Mouse (Mus musculus) MEL (cell line): ENCODE data around the gene Lrp6. TPM values are rescaled to one million over a fixed set of nuclear protein-coding genes. Genes with fewer than 3 reads are reported as not detected.

Experiments
- DNase-seq: peaks from one replicate; pipeline ENCODE4 v3.0.0; 2011; ENCODE audit warnings: low read depth, low spot score
- H3K27ac ChIP-seq: 2 replicates; pipeline ENCODE4 v1.5.1; 2012; ENCODE audit warnings: low read depth, mild to moderate bottlenecking, control low read depth, low read length, moderate library complexity; ENCODE audit not compliant: control insufficient read depth
- H3K27me3 ChIP-seq, 2 experiments: fragments of 150-350 bp in 1 of 2; sonication (generic) in 1 of 2; 2 replicates each; pipeline ENCODE4 v1.6.1; 2012; ENCODE audit warnings: low read length in 2 of 2, mild to moderate bottlenecking in 2 of 2, improper control_type of control experiment in 1 of 2, moderate library complexity in 1 of 2; ENCODE audit not compliant: insufficient read depth in 2 of 2, control insufficient read depth in 1 of 2
- H3K36me3 ChIP-seq, 2 experiments: 2 replicates each; pipeline ENCODE4 v1.6.1; 2012 to 2014; ENCODE audit warnings: low read length in 2 of 2, improper control_type of control experiment in 1 of 2, inconsistent platforms in 1 of 2, mild to moderate bottlenecking in 1 of 2; ENCODE audit not compliant: insufficient read depth in 2 of 2, control insufficient read depth in 1 of 2
- H3K4me1 ChIP-seq, 2 experiments: fragments of 150-350 bp in 1 of 2; sonication (generic) in 1 of 2; 2 replicates each; pipeline ENCODE4 v1.6.1; 2012; ENCODE audit warnings: low read length in 2 of 2, improper control_type of control experiment in 1 of 2, mild to moderate bottlenecking in 1 of 2; ENCODE audit not compliant: insufficient read depth in 2 of 2, control insufficient read depth in 1 of 2
- H3K4me3 ChIP-seq, 2 experiments: fragments of 150-350 bp in 1 of 2; sonication (generic) in 1 of 2; 2 replicates each; pipeline ENCODE4 v1.5.1; 2012; ENCODE audit warnings: low read depth in 2 of 2, low read length in 2 of 2, mild to moderate bottlenecking in 2 of 2, moderate library complexity in 2 of 2, control low read depth in 1 of 2, improper control_type of control experiment in 1 of 2; ENCODE audit not compliant: control insufficient read depth in 1 of 2, insufficient read depth in 1 of 2
- H3K79me2 ChIP-seq: 2 replicates; pipeline ENCODE4 v1.6.1; 2012; ENCODE audit warnings: mild to moderate bottlenecking, low read length, moderate library complexity; ENCODE audit not compliant: control insufficient read depth, poor library complexity, insufficient read depth
- H3K9ac ChIP-seq: 2 replicates; pipeline ENCODE4 v1.6.1; 2012; ENCODE audit warnings: low read depth, mild to moderate bottlenecking, control low read depth, low read length, moderate library complexity; ENCODE audit not compliant: control insufficient read depth, poor library complexity, severe bottlenecking
- H3K9me3 ChIP-seq: fragments of 150-350 bp; sonication (generic); replicated peaks from 2 replicates; pipeline ENCODE4 v1.6.1; 2012; ENCODE audit warnings: mild to moderate bottlenecking, low read length, improper control_type of control experiment, moderate library complexity; ENCODE audit not compliant: insufficient read depth
- CHD2 ChIP-seq: IDR thresholded peaks from 2 replicates; pipeline ENCODE4 v1.6.1; 2011; ENCODE audit warnings: low read length, improper control_type of control experiment
- E2F4 ChIP-seq: IDR thresholded peaks from 2 replicates; pipeline ENCODE4 v1.6.1; 2011; ENCODE audit warnings: low read depth, low read length, improper control_type of control experiment, borderline replicate concordance
- ELF1 ChIP-seq: IDR thresholded peaks from 2 replicates; pipeline ENCODE4 v1.6.1; 2014; ENCODE audit warnings: low read depth, mild to moderate bottlenecking, inconsistent platforms, low read length, improper control_type of control experiment, moderate library complexity
- JUND ChIP-seq: IDR thresholded peaks from 2 replicates; pipeline ENCODE4 v1.6.1; 2011; ENCODE audit warnings: low read depth, mild to moderate bottlenecking, improper control_type of control experiment, low read length
- MAFK ChIP-seq: IDR thresholded peaks from 2 replicates; pipeline ENCODE4 v1.6.1; 2011; ENCODE audit warnings: low read depth, mild to moderate bottlenecking, low read length, improper control_type of control experiment, borderline replicate concordance
- MEF2A ChIP-seq: IDR thresholded peaks from 2 replicates; pipeline ENCODE4 v1.6.1; 2014; ENCODE audit warnings: low read depth, mild to moderate bottlenecking, inconsistent platforms, low read length, improper control_type of control experiment; ENCODE audit not compliant: poor library complexity, insufficient replicate concordance, severe bottlenecking; ENCODE audit errors: extremely low read depth
- MXI1 ChIP-seq: IDR thresholded peaks from 2 replicates; pipeline ENCODE4 v1.6.1; 2011; ENCODE audit warnings: mild to moderate bottlenecking, low read depth, low read length, improper control_type of control experiment
- MYB ChIP-seq: IDR thresholded peaks from 2 replicates; pipeline ENCODE4 v1.6.1; 2011; ENCODE audit warnings: mild to moderate bottlenecking, low read depth, low read length, improper control_type of control experiment
- MYC ChIP-seq: IDR thresholded peaks from 2 replicates; pipeline ENCODE4 v1.6.1; 2011; ENCODE audit warnings: low read depth, mild to moderate bottlenecking, low read length, improper control_type of control experiment, moderate library complexity
- NELFE ChIP-seq: IDR thresholded peaks from 2 replicates; pipeline ENCODE4 v1.6.1; 2011; ENCODE audit warnings: low read depth, low read length, improper control_type of control experiment
- NRF1 ChIP-seq: IDR thresholded peaks from 2 replicates; pipeline ENCODE4 v1.6.1; 2014; ENCODE audit warnings: low read depth, mild to moderate bottlenecking, inconsistent platforms, low read length, improper control_type of control experiment, moderate library complexity; ENCODE audit not compliant: poor library complexity, insufficient read depth, severe bottlenecking
- POLR2A ChIP-seq, 2 experiments: IDR thresholded peaks; 2 replicates each; pipeline ENCODE4 v1.6.1; 2011 to 2012; ENCODE audit warnings: low read length in 2 of 2, mild to moderate bottlenecking in 2 of 2, control low read depth in 1 of 2, improper control_type of control experiment in 1 of 2, low read depth in 1 of 2, moderate library complexity in 1 of 2; ENCODE audit not compliant: control insufficient read depth in 1 of 2, insufficient read depth in 1 of 2, poor library complexity in 1 of 2
- POLR2AphosphoS2 ChIP-seq: IDR thresholded peaks from 2 replicates; pipeline ENCODE4 v1.6.1; 2011; ENCODE audit warnings: low read length, improper control_type of control experiment
- SIN3A ChIP-seq: IDR thresholded peaks from 2 replicates; pipeline ENCODE4 v1.6.1; 2012; ENCODE audit warnings: low read length, improper control_type of control experiment, inconsistent platforms
- TAL1 ChIP-seq: IDR thresholded peaks from 2 replicates; pipeline ENCODE4 v1.6.1; 2012; ENCODE audit warnings: mild to moderate bottlenecking, inconsistent platforms, low read length, moderate library complexity, mixed read lengths
- TCF12 ChIP-seq: IDR thresholded peaks from 2 replicates; pipeline ENCODE4 v1.6.1; 2014; ENCODE audit warnings: low read depth, mild to moderate bottlenecking, inconsistent platforms, low read length, improper control_type of control experiment, moderate library complexity
- UBTF ChIP-seq: IDR thresholded peaks from 2 replicates; pipeline ENCODE4 v1.6.1; 2012; ENCODE audit warnings: low read depth, mild to moderate bottlenecking, inconsistent platforms, low read length, improper control_type of control experiment, moderate library complexity, borderline replicate concordance; ENCODE audit not compliant: insufficient read depth
- USF1 ChIP-seq: IDR thresholded peaks from 2 replicates; pipeline ENCODE4 v1.6.1; 2014; ENCODE audit warnings: low read depth, mild to moderate bottlenecking, inconsistent platforms, low read length, improper control_type of control experiment, moderate library complexity
- ZKSCAN1 ChIP-seq: IDR thresholded peaks from 2 replicates; pipeline ENCODE4 v1.6.1; 2012; ENCODE audit warnings: low read depth, mild to moderate bottlenecking, inconsistent platforms, low read length, improper control_type of control experiment, moderate library complexity
- ZMIZ1 ChIP-seq: IDR thresholded peaks from 2 replicates; pipeline ENCODE4 v1.6.1; 2012; ENCODE audit warnings: low read depth, mild to moderate bottlenecking, inconsistent platforms, low read length, improper control_type of control experiment, moderate library complexity
- ZNF384 ChIP-seq: IDR thresholded peaks from 2 replicates; pipeline ENCODE4 v1.6.1; 2012; ENCODE audit warnings: low read depth, mild to moderate bottlenecking, inconsistent platforms, low read length, improper control_type of control experiment
- polyA plus RNA-seq, 2 experiments: library from polyadenylated mRNA; stranded (reverse) in 1 of 2; unstranded in 1 of 2; fragments of >175 nt in 1 of 2; fragments of >200 nt in 1 of 2; gene quantifications; 2 replicates each; pipeline versions ENCODE4 v1.2.1 to v1.2.4; 2012; ENCODE audit warnings: low replicate concordance in 2 of 2, low read depth in 1 of 2; ENCODE audit not compliant: insufficient read length in 2 of 2, insufficient read depth in 1 of 2, missing spikeins in 1 of 2
- total RNA-seq: library from RNA; depleted of rRNA; stranded (reverse); fragments of 300-350 nt; gene quantifications from 2 replicates; pipeline ENCODE4 v1.2.3, GENCODE M21; 2012

The Lrp6 gene
- total and polyA plus RNA-seq, 3 experiments = 13.1 to 25.7 (median 17.2) TPM

GRCm38 (mm10) chr6:134498518-134498917, 68.2 kb downstream of the Lrp6 start (continued):
- no peak for TF ChIP-seq MYC
- TF ChIP-seq MEF2A = no peak
- no peak for TF ChIP-seq MAFK

GRCm38 (mm10) chr6:134494828-134495698, 71.7 kb downstream of the Lrp6 start:
- TF ChIP-seq ZKSCAN1 (no peak), NELFE (no peak), POLR2AphosphoS2 (no peak), NRF1 (no peak), MYB (no peak), UBTF (no peak), POLR2A (IDR thresholded peaks at IDR 0.05; ENCODE audit: control insufficient read depth in 1 of 2, insufficient read depth in 1 of 2, low read depth in 1 of 2, low read length in 2 of 2, poor library complexity in 1 of 2) (no peak), TAL1 (no peak), ZMIZ1 (no peak), ZNF384 (no peak), MXI1 (no peak), TCF12 (no peak), JUND (no peak), SIN3A (no peak), USF1 (no peak), ELF1 (no peak), CHD2 (no peak), E2F4 (no peak), MYC (no peak), MEF2A (no peak)
- TF ChIP-seq, all 39 proteins: peak for 0
- peak; percentile 26 for DNase-seq
- Histone ChIP-seq H3K27ac (no peak overlapping the region), H3K79me2 (no peaks in the 10 kb centered on the region; the same call in 1 of the 2 replicates), H3K27me3 (no peaks in the 10 kb centered on the region), H3K4me1 (no peaks in the 10 kb centered on the region; a peak in 1 of 4 replicates), H3K9ac (no peak overlapping the region), H3K9me3 (no peaks in the 10 kb centered on the region), H3K36me3 (peaks cover 0 to 4% of the 10 kb centered on the region in 2 experiments; a peak in 2 of 4 replicates), H3K4me3 (no peak overlapping the region)
